Mouse (Mus musculus): ENCODE data around the gene Ryr1.

DNA sequence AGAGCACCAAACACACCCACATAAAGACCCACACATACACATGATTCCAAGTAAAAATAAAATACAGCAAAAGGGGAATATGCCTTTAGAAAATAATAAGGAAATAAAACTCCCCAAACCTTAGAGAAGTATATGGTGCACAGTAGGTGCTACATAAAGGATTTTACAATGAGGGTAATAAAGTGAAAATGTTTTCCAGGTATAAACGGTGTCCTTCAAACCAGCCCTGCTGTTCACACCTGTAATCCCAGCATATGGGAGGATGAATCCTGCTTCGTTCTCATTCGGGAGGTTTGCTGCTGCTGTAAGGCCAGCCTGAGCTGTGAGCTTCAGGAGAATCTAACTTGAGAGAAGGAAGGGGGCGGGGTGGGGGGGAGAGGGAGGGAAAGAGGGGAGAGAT is 9.3 kb upstream of the Ryr1 start:
- TF ChIP-seq EP300 (IDR thresholded peaks at IDR 0.05; ENCODE audit: low read depth): no peak
- TF ChIP-seq CTCF (IDR thresholded peaks at IDR 0.05; ENCODE audit: low read depth): no peak
